Mouse (Mus musculus): ENCODE data around the gene Fam222b. TPM values are rescaled to one million over a fixed set of nuclear protein-coding genes. Genes with fewer than 3 reads are reported as not detected.
A peak's percentile ranks its signal among the peaks of the same experiment; 100 is the strongest.

Gene Fam222b
- polyA plus RNA-seq, 1 experiment from 2014 or later: 18.2 TPM

DNA sequence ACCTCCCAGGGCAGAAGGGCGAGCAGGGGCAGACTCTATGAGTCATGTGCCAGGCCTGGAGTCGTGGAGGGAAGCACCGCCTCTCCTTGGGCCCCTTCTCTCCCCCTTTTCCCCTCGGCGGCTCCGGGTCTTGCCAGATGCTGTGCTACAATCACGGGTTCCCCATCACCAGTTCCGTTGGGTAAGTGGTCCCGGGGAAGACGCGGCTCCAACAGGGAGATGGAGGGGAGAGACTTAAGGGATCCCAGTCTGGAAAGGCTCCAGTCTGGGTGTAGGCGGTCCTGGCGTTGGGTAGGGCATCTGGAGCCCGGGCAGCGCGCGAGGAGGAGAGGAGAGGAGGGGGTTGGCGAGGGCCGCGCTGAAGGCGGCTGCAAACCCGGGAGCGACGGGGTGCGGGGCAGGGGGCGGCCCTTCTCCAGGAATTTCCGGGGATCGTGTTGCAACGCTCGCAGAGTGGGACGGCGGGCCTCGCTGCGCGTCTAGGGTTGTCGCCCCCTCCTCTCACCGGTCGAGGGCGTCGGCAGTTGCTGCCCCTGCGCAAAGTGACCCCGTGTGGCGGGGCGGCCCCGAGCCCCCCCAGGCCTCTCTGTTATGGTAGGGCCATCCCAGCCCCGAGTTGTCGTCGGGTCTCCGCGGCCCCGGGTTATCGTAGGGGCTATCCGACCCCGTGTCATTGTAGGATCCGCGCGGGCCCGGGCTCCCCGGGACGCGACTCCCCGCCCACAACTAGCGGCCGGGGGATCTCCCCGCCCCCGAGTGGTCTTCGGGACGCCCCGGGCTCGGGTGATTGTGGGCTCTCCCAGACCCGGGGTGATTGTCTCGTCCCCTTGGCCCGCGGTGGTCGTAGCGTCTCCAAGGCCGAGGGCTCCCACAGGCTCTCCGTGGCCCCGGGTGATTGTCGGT, 94.1 kb downstream of the Fam222b start, which contains the start of gene Rab34:
Gene Rab34 (plus strand): TSS at position 100 of the 903 bp plus-strand sequence.
- H3K4me3 ChIP-seq (replicated peaks): peak within 1 kb of the TSS; percentile 76
- WGBS: under 1% methylated on average over 74 of the region's 80 CpGs
- H3K27ac ChIP-seq: peak within 1 kb of the TSS; percentile 99
- H3K27me3 ChIP-seq: no peaks in the 10 kb centered on the region
- H3K4me2 ChIP-seq: peak within 1 kb of the TSS; percentile 72
- H3K36me3 ChIP-seq: peaks cover 31% of the 10 kb centered on the region
- peaks cover 27% of the 10 kb centered on the region for H3K4me1 ChIP-seq
- peak within 1 kb of the TSS; percentile 94 for H3K9ac ChIP-seq
- peak; percentile 84 for ATAC-seq (replicated peaks; ENCODE audit: low FRiP score)
- H3K9me3 ChIP-seq (replicated peaks): no peaks in the 10 kb centered on the region

DNA sequence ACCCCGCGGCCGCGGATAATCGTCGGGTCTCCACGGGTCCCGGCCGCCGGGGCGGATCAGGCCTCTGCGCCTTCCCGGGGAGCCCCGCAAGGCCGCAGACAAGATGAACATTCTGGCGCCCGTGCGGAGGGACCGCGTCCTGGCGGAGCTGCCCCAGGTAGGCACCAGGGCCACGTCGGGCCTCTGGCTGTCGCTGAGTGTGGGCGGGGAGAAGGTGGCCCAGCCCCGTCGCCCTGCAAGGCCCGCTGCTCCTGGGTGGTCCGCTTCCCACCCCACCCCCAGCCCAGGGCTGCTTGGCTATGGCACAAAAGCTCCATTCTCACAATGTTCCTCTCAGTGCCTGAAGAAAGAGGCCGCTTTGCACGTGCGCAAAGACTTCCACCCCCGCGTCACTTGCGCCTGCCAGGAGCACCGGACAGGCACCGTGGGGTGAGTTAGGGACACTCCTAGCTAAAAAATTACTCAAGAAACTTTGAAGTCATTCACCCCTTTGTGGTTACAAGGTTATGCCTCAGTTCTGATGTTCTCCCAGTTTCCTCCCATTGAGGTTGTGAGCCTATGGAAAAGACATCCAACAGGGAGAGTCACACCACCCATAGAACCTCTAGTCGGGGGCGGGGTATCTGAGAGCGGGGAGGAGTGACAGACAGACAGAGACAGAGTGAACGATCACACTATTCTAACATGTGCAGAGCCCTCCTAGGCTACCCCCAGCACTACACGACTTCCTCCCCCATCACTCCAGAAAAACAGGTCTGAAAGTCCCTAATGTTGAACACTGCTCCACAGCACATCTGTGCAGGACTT, 95.0 kb downstream of the Fam222b start:
- H3K4me1 ChIP-seq: peaks cover 24% of the 10 kb centered on the region
- H3K27ac ChIP-seq: peak overlapping the region; percentile 99
- ATAC-seq (replicated peaks; ENCODE audit: low FRiP score): peak; percentile 91
- peak overlapping the region; percentile 94 for H3K9ac ChIP-seq
- under 1% methylated on average over 42 of the region's 42 CpGs for WGBS
- peaks cover 33% of the 10 kb centered on the region for H3K36me3 ChIP-seq
- peak overlapping the region; percentile 76 for H3K4me3 ChIP-seq (replicated peaks)
- H3K9me3 ChIP-seq (replicated peaks): no peaks in the 10 kb centered on the region
- H3K27me3 ChIP-seq: no peaks in the 10 kb centered on the region
- H3K4me2 ChIP-seq: peak overlapping the region; percentile 72

DNA sequence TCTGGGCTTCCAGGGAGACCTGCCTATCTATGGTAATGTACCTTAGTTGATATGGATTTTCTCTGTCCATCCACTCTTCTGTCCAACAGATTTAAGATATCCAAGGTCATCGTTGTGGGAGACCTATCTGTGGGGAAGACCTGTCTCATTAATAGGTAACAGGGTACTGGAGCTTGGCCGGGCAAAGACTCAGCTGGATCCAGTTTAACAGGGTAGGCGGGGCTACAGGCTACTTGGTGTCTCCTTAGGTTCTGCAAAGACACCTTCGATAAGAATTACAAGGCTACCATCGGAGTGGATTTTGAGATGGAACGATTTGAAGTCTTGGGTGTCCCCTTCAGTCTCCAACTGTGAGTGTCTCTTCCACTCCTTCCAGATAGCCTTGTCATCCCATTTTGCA, 95.6 kb downstream of the Fam222b start:
- peaks cover 33% of the 10 kb centered on the region for H3K36me3 ChIP-seq
- H3K9ac ChIP-seq: peak overlapping the region; percentile 94; the same call in 1 of the 2 replicates
- no peaks in the 10 kb centered on the region for H3K27me3 ChIP-seq
- no peak for ATAC-seq (replicated peaks; ENCODE audit: low FRiP score)
- H3K4me2 ChIP-seq: peak overlapping the region; percentile 72
- H3K9me3 ChIP-seq (replicated peaks): no peaks in the 10 kb centered on the region
- WGBS: 50% methylated on average over 6 of the region's 6 CpGs
- peaks cover 30% of the 10 kb centered on the region for H3K4me1 ChIP-seq
- peak overlapping the region; percentile 99 for H3K27ac ChIP-seq
- H3K4me3 ChIP-seq (replicated peaks): peak overlapping the region; percentile 76

DNA sequence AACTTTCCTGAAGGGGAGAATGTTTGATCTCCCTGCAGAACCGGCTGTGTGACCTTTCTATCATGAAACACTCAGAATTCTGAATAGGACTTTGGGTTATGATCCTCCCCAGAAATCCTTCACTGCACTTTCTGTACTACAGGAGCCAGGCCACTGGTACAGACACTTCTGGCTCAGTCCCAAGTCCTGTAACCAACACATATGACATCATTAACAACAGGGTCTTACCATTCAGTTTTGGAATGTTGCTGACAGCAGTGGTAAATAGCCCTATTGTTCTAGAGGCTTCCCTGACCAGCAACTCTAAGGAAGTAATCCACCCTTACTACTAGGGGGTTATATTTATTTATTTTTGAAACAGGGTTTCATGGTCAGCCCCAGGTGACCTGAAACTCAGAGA, 98.7 kb downstream of the Fam222b start, which contains the start of gene Proca1:
Gene Proca1 (plus strand): TSS at position 280 of the 400 bp plus-strand sequence.
- ATAC-seq (replicated peaks; ENCODE audit: low FRiP score): no peak
- Histone ChIP-seq H3K27ac (peak within 1 kb of the TSS; percentile 71; the same call in 1 of the 2 replicates), H3K4me2 (peak within 1 kb of the TSS; percentile 62), H3K9me3 (replicated peaks) (no peaks in the 10 kb centered on the region), H3K9ac (no peak within 1 kb of the TSS), H3K36me3 (peaks cover 33% of the 10 kb centered on the region), H3K27me3 (no peaks in the 10 kb centered on the region), H3K4me3 (replicated peaks) (peak within 1 kb of the TSS; percentile 59), H3K4me1 (peaks cover 30% of the 10 kb centered on the region)
- whole genome bisulfite sequencing: 76% methylated on average over 1 of the region's 1 CpGs

DNA sequence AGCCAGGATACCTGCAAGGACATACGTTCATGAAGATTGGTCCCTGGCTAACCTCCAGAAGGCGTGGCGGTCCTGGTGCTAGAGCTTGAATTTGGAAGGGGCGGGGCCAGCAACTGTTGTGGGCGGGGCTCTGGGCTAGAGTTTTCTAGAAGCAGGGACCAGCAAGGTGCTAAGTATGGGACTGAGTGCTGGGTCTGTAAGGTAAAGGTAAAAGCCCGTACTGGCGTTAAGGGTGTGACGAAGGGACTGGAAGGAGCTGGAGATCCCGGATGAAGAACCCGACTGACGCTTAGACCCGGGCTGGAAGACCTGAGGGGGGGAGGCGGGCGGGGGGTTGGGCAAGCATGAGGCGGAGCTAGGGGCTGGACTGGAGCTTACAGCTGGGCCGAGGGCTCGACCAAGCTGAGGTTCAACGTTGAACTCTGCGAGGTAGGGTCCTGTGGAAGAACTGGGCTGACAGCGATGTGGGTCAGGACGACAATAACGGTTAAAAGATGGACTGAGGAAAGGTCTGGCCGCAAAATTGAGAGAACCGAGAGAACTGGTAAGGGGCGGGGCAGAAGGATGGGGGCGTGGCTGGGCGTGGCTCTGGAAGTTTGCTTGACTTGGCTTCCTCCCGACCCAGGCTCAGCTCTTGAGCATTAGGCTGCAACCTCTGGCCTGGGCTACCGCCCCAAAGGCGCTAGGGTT, 100.1 kb downstream of the Fam222b start:
- no peaks in the 10 kb centered on the region for H3K27me3 ChIP-seq
- peaks cover 33% of the 10 kb centered on the region for H3K36me3 ChIP-seq
- 3% methylated on average over 30 of the region's 30 CpGs for WGBS
- H3K4me2 ChIP-seq: peak overlapping the region; percentile 62
- H3K27ac ChIP-seq: peak overlapping the region; percentile 71
- ATAC-seq (replicated peaks; ENCODE audit: low FRiP score): peak; percentile 77
- H3K9ac ChIP-seq: peak overlapping the region; percentile 16
- H3K9me3 ChIP-seq (replicated peaks): no peaks in the 10 kb centered on the region
- H3K4me1 ChIP-seq: peaks cover 30% of the 10 kb centered on the region
- H3K4me3 ChIP-seq (replicated peaks): peak overlapping the region; percentile 59

DNA sequence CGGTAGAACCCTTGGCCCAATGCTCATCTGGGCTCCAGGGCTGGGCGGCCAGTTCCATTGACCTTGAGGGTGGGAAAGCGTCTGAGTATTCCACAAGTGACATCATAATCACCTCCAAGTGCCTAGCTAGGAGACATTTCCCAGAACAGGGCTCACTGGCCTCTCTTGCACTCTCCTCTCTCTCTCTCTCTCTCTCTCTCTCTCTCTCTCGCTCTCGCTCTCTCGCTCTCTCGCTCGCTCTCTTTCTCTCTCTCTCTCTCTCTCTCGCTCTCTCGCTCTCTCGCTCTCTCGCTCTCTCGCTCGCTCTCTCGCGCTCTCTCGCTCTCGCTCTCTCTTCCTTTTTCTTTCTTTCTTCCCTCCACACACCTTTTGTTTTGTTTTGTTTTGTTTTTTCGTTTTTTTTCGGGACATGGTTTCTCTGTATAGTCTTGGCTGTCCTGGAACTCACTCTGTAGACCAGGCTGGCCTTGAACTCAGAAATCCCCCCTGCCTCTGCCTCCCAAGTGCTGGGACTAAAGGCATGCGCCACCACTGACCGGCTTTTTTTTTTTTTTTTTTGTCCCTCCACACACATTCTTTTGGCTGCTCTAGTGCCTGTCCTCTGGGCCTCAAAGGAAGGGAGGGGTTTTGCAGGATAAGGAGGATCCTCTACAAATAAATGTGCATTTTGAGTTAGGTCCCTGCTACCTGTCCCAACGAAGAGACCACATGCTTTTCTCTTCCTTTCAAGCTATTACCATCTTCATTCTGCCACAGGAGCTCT, 100.8 kb downstream of the Fam222b start:
- Histone ChIP-seq H3K4me1 (peaks cover 22% of the 10 kb centered on the region), H3K27ac (peak overlapping the region; percentile 71), H3K36me3 (peaks cover 32% of the 10 kb centered on the region), H3K9me3 (replicated peaks) (no peaks in the 10 kb centered on the region), H3K4me3 (replicated peaks) (peak overlapping the region; percentile 59), H3K27me3 (no peaks in the 10 kb centered on the region), H3K4me2 (peak overlapping the region; percentile 62), H3K9ac (peak overlapping the region; percentile 16)
- no peak for ATAC-seq (replicated peaks; ENCODE audit: low FRiP score)
- 67% methylated on average over 23 of the region's 23 CpGs for WGBS

DNA sequence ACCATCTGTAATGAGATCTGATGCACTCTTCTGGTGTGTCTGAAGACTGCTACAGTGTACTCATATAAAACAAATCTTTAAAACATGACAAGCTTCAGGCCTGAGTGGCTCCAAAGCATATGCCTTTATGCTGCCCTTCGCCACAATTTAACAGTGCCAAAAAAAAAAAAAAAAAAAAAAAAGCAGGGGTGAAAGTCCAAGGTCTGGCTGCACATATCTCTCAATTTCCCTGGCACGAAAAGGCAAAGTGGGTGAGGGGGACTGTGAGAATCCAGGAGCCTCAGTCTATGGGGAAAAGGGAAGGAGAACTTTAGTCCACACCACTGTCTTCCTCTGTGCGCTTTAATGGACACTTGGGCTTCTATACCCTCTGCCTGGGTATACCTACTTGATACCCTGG, 107.9 kb downstream of the Fam222b start:
- Histone ChIP-seq H3K9me3 (replicated peaks) (no peaks in the 10 kb centered on the region), H3K4me3 (replicated peaks) (no peak overlapping the region), H3K9ac (no peak overlapping the region), H3K4me1 (peaks cover 15% of the 10 kb centered on the region), H3K4me2 (no peak overlapping the region), H3K36me3 (peaks cover 33% of the 10 kb centered on the region), H3K27ac (no peak overlapping the region), H3K27me3 (no peaks in the 10 kb centered on the region)
- WGBS: 86% methylated on average over 3 of the region's 3 CpGs
- ATAC-seq (replicated peaks; ENCODE audit: low FRiP score): no peak

DNA sequence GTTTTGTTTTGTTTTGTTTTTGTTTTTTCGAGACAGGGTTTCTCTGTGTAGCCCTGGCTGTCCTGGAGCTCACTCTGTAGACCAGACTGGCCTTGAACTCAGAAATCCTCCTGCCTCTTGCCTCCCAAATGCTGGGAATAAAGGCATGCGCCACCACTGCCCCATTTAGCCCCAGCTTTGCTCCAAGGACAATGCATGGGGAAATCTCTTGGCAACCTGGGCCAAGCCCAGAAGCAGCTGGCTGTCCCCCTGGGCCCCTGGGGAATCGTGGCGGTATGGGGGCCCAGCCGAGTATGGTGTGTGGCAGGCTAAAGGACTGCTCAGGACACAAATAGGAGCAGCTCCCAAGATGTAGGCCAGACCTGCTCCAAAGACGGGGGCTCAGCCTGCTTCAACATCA, 109.8 kb downstream of the Fam222b start:
- Histone ChIP-seq H3K4me3 (replicated peaks) (no peak overlapping the region), H3K4me2 (no peak overlapping the region), H3K27me3 (no peaks in the 10 kb centered on the region), H3K4me1 (peaks cover 15% of the 10 kb centered on the region), H3K9ac (no peak overlapping the region), H3K27ac (no peak overlapping the region), H3K36me3 (peaks cover 52% of the 10 kb centered on the region), H3K9me3 (replicated peaks) (no peaks in the 10 kb centered on the region)
- 89% methylated on average over 6 of the region's 6 CpGs for WGBS
- ATAC-seq (replicated peaks; ENCODE audit: low FRiP score): no peak

DNA sequence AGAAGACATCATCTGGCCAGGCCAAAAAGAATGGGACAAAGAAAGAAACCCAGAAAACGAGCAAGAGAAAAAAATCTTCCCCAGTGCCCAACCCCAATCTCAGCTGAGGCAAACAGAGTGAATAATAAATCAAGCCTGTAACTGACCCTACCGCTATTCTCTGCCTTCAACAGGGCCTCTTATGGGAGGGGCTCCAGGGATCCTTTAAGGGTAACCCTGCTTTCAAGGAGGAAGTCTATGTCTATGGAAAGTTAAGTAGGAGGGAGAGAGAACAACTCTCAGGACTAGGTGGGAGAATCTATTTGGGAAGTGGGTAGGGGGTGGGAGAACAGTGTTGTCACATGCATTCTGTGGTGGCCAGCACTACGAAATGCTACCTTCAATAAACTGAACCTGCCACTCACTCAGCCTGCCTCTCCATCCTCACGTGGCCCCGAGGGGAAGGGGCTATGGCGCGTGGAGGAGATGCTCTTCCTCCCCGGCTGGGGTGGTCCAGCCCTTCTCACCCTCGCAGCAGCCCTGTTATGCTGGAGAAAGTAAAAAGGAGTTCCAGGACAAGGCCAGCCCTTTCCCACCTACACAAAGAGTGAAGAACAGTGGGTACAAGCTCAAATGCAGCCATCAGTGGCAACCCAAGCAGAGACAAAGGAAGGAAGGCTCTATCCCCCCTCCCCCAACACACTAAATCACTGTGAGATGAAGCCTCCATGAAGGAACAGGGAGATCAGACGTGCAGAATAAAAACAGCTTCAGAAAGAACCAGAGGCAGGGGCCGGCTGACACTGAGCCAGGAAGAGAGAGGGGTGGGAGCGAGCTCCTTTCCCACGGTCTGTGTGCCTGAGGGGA, 111.1 kb downstream of the Fam222b start:
- H3K27me3 ChIP-seq: no peaks in the 10 kb centered on the region
- no peak overlapping the region for H3K9ac ChIP-seq
- H3K4me1 ChIP-seq: peaks cover 15% of the 10 kb centered on the region
- H3K36me3 ChIP-seq: peaks cover 65% of the 10 kb centered on the region
- peak overlapping the region; percentile 72 for H3K27ac ChIP-seq
- ATAC-seq (replicated peaks; ENCODE audit: low FRiP score): no peak
- 15% methylated on average over 13 of the region's 13 CpGs for WGBS
- H3K9me3 ChIP-seq (replicated peaks): no peaks in the 10 kb centered on the region
- no peak overlapping the region for H3K4me3 ChIP-seq (replicated peaks)
- no peak overlapping the region for H3K4me2 ChIP-seq
